Mouse (Mus musculus) kidney, adult 2 months (tissue): ENCODE data around the gene Dpy19l3. TPM values are rescaled to one million over a fixed set of nuclear protein-coding genes. Genes with fewer than 3 reads are reported as not detected.

Experiments
- DNase-seq: peaks from one replicate; pipeline ENCODE4 v3.0.0; 2021
- H3K27ac ChIP-seq: fragments of 200-500 bp; 2 replicates; pipeline ENCODE4 v1.5.1; 2012; ENCODE audit warnings: low read depth, low read length, control low read depth, inconsistent platforms; ENCODE audit not compliant: insufficient read depth
- H3K27me3 ChIP-seq: fragments of 200-500 bp; replicated peaks from 2 replicates; pipeline ENCODE4 v1.6.1; 2012; ENCODE audit warnings: mild to moderate bottlenecking, moderate library complexity, low read length, inconsistent platforms; ENCODE audit not compliant: control insufficient read depth, insufficient read depth
- H3K36me3 ChIP-seq: fragments of 200-500 bp; 2 replicates; pipeline ENCODE4 v1.6.1; 2012; ENCODE audit warnings: mild to moderate bottlenecking, moderate library complexity, low read length, inconsistent platforms; ENCODE audit not compliant: control insufficient read depth, insufficient read depth
- H3K4me1 ChIP-seq: fragments of 200-500 bp; 2 replicates; pipeline ENCODE4 v1.6.1; 2011; ENCODE audit warnings: low read length; ENCODE audit not compliant: control insufficient read depth, insufficient read depth
- H3K4me3 ChIP-seq: fragments of 200-500 bp; 2 replicates; pipeline ENCODE4 v1.5.1; 2011; ENCODE audit warnings: mild to moderate bottlenecking, low read depth, low read length, control low read depth; ENCODE audit not compliant: insufficient read depth
- CTCF ChIP-seq: fragments of 200-500 bp; conservative IDR thresholded peaks from 2 replicates; pipeline ENCODE4 v1.5.1; 2011; ENCODE audit warnings: low read depth, mild to moderate bottlenecking, control low read depth, low read length, moderate library complexity, mixed read lengths; ENCODE audit not compliant: insufficient read depth, insufficient read length
- POLR2A ChIP-seq: fragments of 200-500 bp; IDR thresholded peaks from one replicate; pipeline ENCODE4 v1.6.1; 2011; ENCODE audit warnings: low read depth, low read length, control low read depth
- WGBS: fragments of 180-500 bp; shearing (Covaris S2); methylation state at CpG from one replicate; pipeline ENCODE4 v1.1.7; 2018; 5-methylcytosine and 5-hydroxymethylcytosine counted together
- polyA plus RNA-seq: library from polyadenylated mRNA; depleted of rRNA; stranded (reverse); fragments of >200 nt; gene quantifications from 2 replicates; pipeline ENCODE4 v1.2.3, GENCODE M21; 2012

Dpy19l3 gene
- polyA plus RNA-seq, 1 experiment: 5.8 TPM

DNA sequence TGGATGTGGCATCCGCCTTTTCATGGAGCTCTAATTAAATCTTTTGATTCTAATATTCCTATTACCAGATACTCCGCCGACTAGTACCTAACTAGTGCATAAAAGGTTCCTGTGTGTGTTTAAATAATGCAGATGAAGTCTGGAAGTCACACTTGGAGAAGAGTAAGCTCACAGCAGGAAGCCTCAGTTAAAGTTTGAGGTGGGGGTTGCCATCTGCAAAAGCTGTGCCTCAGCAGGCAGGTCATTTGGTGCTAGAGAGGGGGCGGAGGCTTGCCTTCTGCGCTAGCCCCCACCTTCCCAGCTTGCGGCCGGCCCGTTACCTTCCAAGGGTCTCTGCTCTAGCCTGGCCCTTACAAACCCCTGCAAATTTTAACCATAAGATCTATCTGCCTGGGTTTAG, 36.7 kb upstream of the Dpy19l3 start:
- Histone ChIP-seq H3K27ac (no peak overlapping the region), H3K4me1 (no peaks in the 10 kb centered on the region), H3K4me3 (no peak overlapping the region), H3K36me3 (peaks cover 6% of the 10 kb centered on the region), H3K27me3 (no peaks in the 10 kb centered on the region)
- WGBS: 72% methylated on average over 8 of the region's 8 CpGs
- no peak for DNase-seq
- TF ChIP-seq POLR2A (no peak), CTCF (no peak)

DNA sequence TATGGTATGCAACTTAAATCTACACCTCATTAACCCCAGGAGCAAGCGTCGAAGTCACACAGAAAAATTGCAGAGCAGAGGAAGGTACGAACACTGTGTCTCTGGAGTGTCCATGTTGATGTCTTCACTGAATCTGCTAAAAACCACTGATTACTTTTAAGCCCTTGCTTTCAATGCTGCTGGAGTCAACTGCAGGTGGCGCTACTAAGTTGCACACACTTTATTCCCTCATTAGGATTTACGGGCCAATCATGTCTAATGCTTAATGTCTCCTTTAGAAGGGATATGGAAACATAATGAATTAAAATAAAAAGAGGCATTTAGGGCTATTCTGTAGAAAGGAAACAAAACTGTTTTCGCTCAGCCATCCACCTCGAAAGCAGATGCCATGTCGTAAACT, 35.9 kb upstream of the Dpy19l3 start:
- no peaks in the 10 kb centered on the region for H3K27me3 ChIP-seq
- no peak overlapping the region for H3K27ac ChIP-seq
- TF ChIP-seq POLR2A (no peak), CTCF (no peak)
- DNase-seq: peak; percentile 27
- no peak overlapping the region for H3K4me3 ChIP-seq
- 68% methylated on average over 8 of the region's 8 CpGs for WGBS
- peaks cover 6% of the 10 kb centered on the region; the same call in 1 of the 2 replicates for H3K36me3 ChIP-seq
- no peaks in the 10 kb centered on the region for H3K4me1 ChIP-seq

DNA sequence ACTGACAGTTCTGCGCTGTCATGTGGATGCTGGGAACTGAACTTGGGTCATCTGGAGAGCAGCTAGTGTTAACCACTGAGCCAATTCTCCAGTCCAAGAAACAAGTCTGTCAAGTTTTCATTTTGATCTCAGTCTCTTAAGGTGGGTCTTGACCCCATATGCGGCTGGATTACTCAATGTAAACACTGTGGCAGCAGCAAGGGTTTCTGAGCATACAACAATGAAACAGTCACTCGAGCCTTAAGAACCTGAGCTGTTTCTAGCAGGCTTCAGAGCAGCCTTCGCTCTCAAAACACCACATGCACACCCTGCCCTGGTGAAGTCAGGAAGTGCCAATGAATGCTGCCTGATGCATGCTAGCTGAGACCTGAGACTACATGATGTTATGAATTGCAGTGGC, 31.3 kb upstream of the Dpy19l3 start:
- Histone ChIP-seq H3K4me3 (no peak overlapping the region), H3K27ac (no peak overlapping the region), H3K27me3 (no peaks in the 10 kb centered on the region), H3K4me1 (no peaks in the 10 kb centered on the region), H3K36me3 (peaks cover 7% of the 10 kb centered on the region)
- no peak for DNase-seq
- TF ChIP-seq CTCF (no peak), POLR2A (no peak)
- WGBS: 70% methylated on average over 4 of the region's 4 CpGs

DNA sequence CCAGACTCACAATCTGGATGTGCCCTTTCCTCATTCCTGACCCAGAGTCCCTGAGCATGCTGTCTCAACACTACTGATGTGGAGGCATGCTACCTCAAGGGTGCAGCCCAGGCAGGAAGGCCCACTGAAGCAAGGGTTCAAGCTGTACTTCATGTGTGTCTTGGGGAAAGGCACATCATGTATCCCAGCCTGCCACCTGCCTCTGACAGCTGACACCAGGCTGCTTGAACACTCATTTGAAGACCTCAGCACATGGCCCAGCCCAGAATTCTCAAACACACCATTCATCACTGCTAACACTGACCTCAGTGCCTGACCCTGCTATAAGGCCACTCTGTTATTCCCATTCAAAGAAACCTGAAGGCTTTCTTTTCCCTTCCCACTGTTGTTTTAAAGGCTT, 28.0 kb upstream of the Dpy19l3 start:
- H3K27ac ChIP-seq: no peak overlapping the region
- no peak overlapping the region for H3K4me3 ChIP-seq
- H3K4me1 ChIP-seq: no peaks in the 10 kb centered on the region
- TF ChIP-seq POLR2A (no peak), CTCF (no peak)
- no peaks in the 10 kb centered on the region for H3K27me3 ChIP-seq
- DNase-seq: no peak
- H3K36me3 ChIP-seq: peaks cover 4% of the 10 kb centered on the region

DNA sequence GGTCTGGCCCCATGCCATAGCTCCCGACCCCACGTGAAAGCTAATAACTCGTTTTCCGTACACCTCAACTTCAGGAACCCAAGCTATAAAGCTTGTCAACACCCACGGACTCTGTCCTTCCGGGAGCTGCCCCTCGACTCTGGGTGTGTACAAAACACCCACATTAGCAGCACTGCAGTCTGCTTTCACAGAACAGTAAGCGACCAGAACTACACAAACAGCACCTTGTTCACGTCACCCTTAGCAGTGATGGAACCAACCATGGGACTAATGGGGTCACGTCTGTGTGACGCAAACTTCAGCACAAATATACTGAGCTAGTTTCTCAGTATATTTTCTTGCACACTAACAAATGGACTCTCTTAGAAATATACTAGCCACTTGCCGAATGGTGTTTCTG, 19.9 kb upstream of the Dpy19l3 start:
- Histone ChIP-seq H3K27me3 (no peaks in the 10 kb centered on the region), H3K4me1 (no peaks in the 10 kb centered on the region), H3K4me3 (no peak overlapping the region), H3K27ac (no peak overlapping the region), H3K36me3 (no peaks in the 10 kb centered on the region; the same call in none of the 2 replicates)
- no peak for TF ChIP-seq CTCF
- TF ChIP-seq POLR2A: no peak
- WGBS: 71% methylated on average over 12 of the region's 12 CpGs
- DNase-seq: no peak

DNA sequence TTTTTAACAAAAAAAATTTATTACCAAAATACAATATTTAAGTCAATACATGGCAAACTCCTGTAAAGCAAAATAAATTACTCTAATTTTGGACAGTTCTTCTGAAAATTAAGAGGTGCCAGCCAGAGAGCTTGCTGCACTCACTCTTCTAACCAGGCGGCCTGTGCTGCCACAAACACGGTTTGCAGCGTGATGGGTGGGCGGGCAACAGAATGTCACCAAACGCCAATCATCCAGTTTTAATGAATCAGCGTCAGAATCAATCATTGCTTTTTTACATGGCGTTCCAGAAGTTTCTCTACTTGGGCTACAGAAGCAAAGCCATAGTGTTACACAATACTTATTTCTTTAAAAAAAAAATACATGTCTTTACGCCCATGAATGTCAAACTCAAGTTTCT, 18.1 kb upstream of the Dpy19l3 start:
- no peak overlapping the region for H3K4me3 ChIP-seq
- no peaks in the 10 kb centered on the region; the same call in none of the 2 replicates for H3K36me3 ChIP-seq
- 91% methylated on average over 8 of the region's 8 CpGs for WGBS
- DNase-seq: no peak
- no peaks in the 10 kb centered on the region for H3K27me3 ChIP-seq
- no peaks in the 10 kb centered on the region for H3K4me1 ChIP-seq
- H3K27ac ChIP-seq: no peak overlapping the region
- TF ChIP-seq CTCF (no peak), POLR2A (no peak)

DNA sequence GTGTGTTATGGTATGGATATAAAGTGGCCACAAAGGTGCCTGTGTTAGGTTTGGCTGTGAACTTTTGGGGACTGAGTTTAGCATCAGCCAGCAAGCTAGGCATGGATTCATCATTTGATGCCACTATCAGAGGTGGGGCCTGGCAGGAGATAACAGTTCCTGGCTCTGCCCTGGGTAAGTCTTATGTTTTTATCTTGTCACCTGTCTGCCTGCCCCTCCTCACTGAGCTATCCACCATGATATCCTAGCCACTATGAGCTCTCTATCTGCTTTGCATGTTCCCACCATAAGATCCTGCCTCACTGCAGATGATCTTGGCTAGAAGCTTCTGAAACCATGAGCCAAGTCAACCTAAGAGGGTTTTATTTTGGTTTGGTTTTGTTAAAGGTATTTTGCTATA, 16.9 kb upstream of the Dpy19l3 start:
- no peak overlapping the region for H3K4me3 ChIP-seq
- DNase-seq: no peak
- no peaks in the 10 kb centered on the region; the same call in none of the 2 replicates for H3K36me3 ChIP-seq
- TF ChIP-seq CTCF: no peak
- TF ChIP-seq POLR2A: no peak
- no peaks in the 10 kb centered on the region for H3K4me1 ChIP-seq
- H3K27me3 ChIP-seq: no peaks in the 10 kb centered on the region
- no peak overlapping the region for H3K27ac ChIP-seq

DNA sequence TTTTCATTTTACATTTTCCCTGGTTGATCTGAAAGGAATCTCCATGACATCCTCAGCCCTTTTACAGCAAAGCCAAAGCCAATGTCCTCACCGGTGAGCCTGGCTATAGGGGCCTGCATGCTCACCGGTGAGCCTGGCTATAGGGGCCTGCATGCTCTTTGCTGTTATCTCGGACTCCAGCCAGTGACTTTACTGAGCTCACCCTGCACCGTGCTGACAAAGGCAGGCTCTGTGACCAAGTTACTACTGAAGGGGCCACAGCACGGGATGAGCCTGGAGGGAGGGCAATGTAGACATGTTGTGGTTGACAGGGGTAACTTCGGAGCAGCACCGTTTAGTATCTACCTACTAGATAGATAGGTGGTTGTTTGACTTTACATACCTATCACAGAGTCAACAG, 15.9 kb upstream of the Dpy19l3 start:
- 91% methylated on average over 7 of the region's 7 CpGs for WGBS
- Histone ChIP-seq H3K36me3 (no peaks in the 10 kb centered on the region; the same call in none of the 2 replicates), H3K4me1 (no peaks in the 10 kb centered on the region), H3K27ac (no peak overlapping the region), H3K4me3 (no peak overlapping the region), H3K27me3 (no peaks in the 10 kb centered on the region)
- no peak for DNase-seq
- TF ChIP-seq CTCF: no peak
- TF ChIP-seq POLR2A: no peak
